Mouse (Mus musculus) cerebellum, adult 18-20 months (tissue): ENCODE data around the gene Vmn1r90.
"Not testable (repeated sequence)": the region's sequence is repeated elsewhere in the genome, so short reads cannot be mapped to it uniquely, and the experiment has no call there.

Experiments
- DNase-seq, 2 experiments: peaks; one replicate each; pipeline ENCODE4 v3.0.0; 2021

Vmn1r90 gene

DNA sequence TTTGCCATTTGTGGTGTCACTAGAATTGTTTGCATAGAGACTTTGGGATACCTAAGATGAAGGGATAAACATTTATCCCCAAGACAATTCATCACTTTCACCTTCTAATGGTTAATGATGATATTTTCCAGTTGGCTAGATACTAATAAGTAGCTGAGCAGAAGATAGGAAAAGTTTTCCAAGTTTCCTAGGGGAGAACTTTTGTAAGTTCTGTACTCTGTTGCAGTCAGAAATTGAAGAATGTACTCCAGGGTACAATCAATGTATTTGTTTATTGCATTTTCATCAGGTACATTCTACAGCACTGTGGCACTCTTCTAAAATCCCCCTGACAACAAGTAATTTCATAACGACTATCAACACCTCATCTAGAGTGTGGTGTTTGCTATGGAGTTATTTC is at the start of gene Vmn1r90:
Gene Vmn1r90, minus strand, starts transcription at position 101 of the 400 bp plus-strand sequence.
- no peak for DNase-seq

GRCm38 (mm10) chr7:14593009-14593408 is 29.7 kb upstream of the Vmn1r90 start:
- DNase-seq = not testable (repeated sequence)

DNA sequence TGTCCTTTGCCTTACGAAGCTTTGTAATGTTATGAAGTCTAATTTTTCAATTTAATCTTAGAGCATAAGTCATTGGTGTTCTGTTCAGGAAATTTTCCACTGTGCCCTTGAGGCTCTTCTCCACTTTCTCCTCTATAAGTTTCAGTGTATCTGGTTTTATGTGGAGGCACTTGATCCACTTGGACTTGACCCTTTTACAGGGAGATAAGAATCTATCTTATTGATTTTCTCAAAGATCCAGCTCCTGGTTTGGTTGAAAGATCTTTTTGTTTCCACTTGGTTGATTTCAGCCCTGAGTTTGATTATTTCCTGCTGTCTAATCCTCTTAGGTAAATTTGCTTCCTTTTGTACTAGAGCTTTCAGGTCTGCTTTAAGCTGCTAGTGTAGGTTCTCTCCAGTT is 11.0 kb downstream of the Vmn1r90 start:
- no peak for DNase-seq

GRCm38 (mm10) chr7:14525280-14525679 is 38.0 kb downstream of the Vmn1r90 start:
- DNase-seq = no peak

DNA sequence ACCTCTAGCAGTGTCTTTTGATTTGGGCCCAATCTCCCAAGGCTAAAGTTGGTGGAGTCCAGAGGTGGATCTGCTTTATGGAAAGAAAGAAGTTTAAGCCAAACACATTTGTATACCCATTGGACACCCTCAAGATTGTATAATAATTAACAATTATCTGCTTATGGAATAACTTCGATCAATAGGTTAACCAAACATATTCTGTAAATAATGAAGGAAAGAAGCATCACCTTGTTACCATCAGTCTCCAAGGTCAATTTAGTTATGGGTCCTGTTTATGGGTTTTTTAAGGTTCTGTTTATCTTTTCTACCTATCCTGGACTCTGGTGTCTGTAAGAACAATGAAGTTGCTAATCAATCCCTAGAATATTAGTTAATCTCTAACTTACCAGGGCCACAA is 40.7 kb downstream of the Vmn1r90 start:
- no peak for DNase-seq

DNA sequence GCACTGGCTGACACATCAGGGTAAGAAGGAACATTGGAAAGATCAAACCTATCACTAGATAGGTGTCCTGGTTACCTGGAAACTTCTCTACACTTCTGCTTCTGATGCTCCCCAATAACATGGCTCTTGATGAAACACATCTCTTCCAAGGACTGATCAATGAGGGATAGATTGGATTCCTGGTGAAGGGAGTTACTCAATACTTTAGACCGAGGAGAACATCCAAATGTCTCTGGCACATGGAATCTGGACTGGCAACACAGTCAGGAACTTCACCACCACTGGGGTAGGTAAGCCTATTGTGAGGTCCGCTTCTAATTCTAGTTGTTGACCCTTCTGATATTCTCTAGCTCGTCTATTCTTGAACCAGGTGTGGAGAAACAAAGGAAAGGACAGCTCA is 45.0 kb downstream of the Vmn1r90 start:
- no peak for DNase-seq
